Mouse (Mus musculus) right cerebral cortex, adult 2 months (tissue): Measurements from ENCODE around the gene Slc36a3.
A peak's percentile ranks its signal among the peaks of the same experiment; 100 is the strongest.
"Not testable (repeated sequence)": the region's sequence is repeated elsewhere in the genome, so short reads cannot be mapped to it uniquely, and the experiment has no call there.

Experiments used
- DNase-seq, 2 experiments: peaks; one replicate each; pipeline ENCODE4 v3.0.0; 2021 to 2022; ENCODE audit warnings: low spot score in 2 of 2

Gene Slc36a3

DNA sequence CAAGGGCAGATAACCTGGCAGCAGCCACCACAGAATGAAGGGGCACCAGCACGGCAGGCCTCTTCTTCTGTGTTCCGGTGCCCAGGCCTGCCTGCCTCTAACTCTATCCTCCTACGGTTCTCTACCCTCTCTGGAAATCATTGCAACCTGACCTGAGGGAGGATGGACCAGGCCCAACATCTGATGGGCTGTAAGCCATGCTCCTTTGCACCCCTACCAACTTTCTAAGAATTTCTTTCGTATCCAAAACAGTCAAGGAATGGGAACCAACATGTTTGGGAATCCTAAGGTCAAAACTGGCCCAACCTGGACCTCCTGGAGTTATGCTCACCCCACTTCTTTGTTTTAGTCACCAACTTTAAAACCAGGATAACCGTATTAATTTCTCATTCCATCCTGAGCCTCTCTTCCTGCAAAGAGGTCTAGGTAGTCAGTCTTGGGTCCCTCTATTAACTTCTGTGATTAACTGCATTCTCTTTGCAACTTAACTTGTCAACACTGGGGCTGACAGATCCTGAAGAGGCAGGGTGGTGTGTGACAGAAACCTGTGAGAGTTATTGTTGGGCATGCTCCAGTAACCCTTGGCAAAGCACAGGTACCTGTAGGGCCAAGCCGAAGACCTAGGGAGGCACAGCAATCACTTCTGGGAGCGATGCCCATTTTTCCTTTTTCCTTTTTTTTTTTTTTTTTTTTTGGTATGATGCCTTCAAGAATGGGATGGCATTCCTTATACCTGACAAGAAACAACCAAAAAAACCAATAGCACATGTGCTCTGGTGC lies 41.8 kb downstream of the Slc36a3 start:
- DNase-seq = no peak

DNA sequence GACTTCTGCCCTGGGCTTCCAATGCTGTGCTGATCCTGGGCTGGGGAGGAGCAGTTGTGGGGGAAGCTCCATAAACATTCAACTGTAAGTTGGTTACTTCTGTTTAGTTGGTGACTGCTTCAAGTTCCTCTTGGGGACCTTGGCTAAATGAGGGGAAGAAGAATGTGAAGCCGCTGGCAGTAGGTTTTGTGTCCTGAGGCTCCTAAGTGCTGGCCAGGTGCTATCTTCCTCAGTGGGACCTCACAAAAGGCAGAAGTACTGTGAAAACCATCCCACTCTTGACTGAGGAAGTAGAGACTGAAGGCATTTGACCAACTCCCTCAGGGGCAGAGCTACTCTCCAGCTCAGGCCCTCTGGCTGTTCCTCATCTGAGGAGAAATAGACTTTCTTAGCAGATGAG lies 44.9 kb downstream of the Slc36a3 start:
- no peak for DNase-seq

DNA sequence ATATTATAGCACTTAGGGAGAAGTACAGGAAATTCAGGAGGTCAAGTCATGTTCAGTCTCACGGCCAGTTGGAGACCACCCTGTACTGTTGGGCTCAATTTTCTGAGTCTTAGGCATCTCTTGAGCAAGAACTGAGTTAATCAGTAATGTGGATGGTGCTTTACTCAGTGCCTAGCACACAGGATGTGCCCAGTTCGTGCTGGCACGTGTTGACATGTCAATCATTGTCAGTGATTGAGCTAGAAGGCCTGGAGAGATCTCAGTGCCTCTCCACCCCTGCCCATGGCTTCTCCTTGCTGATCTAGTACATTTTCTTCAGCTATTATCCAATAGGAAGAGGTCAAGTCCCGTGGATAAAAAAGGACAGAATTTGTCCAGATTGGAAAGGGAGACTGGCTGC lies 46.1 kb downstream of the Slc36a3 start:
- no peak for DNase-seq

DNA sequence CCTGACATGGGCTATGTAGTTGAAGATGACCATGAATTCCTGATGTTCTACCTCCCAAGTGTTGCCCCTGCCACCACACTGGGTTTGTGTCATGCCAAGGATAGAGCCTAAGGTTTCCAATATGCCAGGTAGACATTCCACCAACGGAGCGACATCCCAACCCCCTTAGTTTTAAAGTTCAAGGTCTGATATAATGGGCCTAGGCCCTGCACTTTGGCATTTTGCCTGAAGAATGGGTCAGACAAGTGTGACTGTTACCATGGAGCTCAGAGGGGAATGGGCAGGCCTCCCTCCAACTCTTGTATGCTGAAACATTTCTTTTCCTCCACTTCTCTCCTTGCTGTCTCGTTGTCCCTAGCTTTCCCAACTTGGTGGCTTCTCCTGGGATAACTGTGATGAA lies 48.3 kb downstream of the Slc36a3 start:
- no peak for DNase-seq

DNA sequence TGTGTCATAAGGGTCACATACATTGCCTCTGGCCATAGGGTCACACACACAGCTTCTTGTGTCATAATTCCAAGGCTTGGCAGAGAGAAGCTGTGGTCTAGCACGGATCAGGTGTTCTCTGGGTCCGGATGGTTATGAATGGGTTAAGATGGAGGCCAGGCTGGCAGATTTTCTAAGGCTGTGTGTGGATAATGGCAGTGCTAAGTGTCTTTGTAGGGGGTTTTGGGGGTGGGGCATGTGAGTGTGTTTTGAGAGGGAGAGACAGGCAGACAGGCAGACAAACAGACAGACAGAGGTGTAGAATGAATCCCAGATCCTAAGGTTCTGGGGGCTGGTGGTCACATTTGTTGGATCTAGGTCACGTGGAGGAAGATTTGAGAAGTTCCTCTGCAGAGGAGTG lies 49.5 kb downstream of the Slc36a3 start:
- DNase-seq = no peak

DNA sequence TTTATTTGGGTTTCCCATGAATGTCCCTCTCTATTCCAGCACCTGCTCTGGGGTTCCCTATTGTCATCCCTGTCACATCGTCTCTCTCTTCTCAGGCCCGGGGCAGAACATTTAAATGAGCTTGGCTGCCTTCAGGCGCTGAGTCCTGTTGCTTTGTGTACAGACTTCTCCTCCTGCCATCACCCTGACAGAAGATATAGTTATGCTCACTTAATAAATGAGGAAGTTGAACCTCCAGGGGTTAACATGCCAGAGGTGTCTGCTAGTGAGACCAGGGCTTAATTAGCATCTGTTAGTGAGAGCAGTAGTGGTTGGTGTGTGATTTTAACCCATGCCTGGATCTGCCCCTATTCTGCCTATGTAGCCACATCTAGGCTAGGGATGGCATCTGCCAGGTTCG lies 51.6 kb downstream of the Slc36a3 start:
- no peak for DNase-seq

DNA sequence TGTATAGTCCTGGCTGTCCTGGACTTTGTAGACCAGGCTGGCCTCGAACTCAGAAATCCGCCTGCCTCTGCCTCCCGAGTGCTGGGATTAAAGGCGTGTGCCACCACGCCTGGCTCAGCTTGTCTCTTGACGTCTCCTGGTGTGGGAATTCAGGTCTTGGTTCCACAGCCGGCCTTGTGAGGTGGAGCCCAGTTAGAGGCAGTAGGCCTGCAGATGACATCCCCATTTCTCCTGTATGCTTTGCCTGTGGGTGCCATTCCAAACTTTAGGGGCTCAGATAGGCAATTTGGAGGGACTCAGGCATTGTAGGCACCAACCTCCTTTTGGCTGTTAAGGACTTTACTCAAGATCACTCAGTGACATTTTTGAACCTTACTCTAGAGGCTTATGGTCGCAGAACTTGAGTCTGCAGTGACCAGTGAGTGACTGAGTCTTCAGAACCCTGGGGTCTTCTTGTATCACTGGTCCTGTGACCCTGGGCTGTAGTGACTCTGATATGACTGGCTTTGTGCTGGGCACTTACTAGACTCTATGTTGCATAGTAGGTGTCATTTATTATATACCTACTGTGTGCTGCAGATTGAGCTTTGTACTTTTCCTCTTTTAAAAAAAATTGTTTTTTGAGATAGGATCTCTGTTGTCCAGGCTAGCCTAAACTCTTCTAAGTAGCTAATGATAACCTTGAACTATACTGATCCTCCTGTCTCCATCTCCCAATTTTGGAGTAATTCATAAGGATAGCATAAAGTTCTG lies 52.3 kb downstream of the Slc36a3 start:
- DNase-seq = no peak

DNA sequence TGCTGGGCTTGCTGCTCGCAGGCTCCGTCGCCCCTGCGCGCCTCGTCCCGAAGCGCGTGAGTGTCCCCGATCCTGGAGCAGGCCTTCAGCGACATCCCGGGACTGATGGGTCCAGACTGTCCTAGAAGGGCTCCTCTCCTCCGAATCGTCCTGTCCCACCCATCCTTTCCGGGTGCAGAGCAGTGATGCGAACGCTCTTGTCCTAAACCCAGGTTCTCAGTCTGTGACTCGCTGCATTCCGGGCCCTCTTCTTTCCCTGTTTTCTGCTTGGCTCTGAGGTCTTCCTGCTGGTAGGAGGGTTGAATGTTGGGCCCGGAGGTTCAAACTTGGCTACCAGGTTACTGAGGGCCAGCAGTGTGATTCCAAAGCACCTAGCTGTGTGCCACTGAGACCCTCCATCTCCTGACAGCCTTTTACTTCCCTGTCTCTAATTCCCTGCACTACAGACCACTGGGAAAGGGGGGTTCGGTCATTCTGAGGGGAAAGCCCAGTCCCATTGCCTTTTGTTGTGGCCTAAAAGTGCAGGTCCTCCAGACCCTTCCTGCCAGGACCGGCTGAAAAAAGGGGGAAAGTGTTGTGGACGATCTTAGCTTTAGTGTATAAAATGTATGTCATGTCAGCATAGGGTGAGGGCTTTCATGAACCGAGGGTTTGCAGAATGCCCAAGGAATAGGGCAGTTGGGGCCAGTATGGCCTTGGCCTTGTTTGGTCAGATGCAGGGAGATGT lies 53.2 kb downstream of the Slc36a3 start:
- DNase-seq = no peak

DNA sequence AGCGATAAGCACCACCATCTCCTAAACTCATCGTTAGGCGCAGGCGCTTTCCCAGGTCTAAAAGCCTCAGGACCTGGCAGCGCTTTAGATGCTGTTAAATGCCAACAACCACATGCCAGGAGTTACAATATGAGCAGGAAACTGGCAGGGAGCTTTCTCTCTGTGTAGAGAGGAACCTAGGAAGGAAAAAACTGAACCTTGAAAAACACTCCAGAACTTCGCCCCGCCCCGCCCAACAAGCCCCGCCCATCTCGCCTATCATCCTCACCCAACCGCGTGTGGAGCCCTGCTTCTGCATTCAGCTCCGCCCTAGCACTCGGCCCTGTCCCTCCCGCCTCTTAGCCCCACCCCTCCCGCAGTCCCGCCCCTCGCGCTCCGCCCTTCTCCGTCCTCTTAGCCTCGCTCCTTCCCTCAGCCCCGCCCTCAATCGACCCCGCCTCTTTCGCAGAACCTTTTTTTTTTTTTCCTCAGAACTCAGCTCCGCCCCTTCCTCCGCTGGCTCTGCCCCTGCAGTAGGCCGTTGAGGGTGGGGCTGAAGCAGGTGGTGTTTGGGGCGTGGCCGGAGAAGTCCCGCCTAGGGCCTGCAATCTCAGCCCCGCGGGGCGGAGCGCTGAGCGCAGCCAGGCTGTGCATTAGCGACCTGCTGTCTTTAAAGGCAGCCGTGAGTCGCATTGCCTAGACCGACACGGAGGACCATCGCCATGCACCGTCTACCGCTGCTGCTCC lies 53.9 kb downstream of the Slc36a3 start, which contains the start of gene Gm2a:
TSS of gene Gm2a (plus strand) at position 653 of the 726 bp plus-strand sequence.
- DNase-seq = peak; percentile 91 to 92

DNA sequence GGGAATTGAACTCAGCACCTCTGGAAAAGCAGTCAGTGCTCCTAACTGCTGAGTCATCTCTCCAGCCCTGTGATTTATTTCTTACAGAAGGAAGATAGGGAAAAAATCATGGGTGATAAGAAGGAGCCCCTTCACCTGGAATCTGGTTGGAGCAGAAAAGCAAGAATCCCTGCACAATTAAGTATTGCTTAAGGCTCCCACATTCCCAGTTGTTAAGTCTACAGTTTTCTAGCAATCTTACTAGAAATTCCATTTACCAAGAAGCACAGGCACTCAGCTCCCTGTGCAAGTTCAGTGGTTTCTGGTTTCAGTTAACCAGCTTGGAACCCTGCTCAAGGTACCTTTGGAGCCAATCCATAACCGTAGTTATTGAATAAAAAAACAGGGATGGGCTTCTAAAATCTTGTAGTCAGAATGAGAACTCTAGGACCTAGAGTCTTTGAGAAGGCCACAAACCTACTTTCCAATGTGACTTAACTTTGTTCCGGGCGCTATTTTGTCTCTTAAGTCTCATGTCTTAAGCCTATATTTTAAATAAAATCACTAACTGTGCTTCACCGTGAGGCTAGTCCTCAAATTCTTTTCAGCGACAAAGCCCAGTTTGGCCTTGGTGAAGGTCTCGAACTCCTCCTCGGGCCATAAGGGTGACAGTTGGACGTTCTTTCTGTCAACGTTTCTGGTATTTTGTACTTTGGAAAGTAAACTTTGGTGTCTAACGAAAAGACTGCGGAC lies 54.6 kb downstream of the Slc36a3 start:
- DNase-seq = no peak

DNA sequence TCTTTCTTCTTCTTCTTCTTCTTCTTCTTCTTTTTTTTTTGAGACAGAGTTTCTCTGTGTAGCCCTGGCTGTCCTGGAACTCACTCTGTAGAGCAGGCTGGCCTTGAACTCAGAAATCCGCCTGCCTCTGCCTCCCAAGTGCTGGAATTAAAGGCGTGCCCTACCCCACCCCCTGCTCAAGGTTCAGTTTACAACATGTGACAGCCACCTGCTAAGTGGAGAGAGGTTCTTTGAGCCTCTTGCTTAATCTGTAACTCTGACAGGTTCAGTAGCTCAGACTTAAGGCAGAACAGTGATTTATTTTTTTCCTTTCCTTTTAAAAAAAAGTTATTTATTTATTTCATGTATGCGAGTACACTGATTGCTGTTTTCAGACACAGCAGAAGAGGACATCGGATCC lies 55.2 kb downstream of the Slc36a3 start:
- not testable (repeated sequence) for DNase-seq

DNA sequence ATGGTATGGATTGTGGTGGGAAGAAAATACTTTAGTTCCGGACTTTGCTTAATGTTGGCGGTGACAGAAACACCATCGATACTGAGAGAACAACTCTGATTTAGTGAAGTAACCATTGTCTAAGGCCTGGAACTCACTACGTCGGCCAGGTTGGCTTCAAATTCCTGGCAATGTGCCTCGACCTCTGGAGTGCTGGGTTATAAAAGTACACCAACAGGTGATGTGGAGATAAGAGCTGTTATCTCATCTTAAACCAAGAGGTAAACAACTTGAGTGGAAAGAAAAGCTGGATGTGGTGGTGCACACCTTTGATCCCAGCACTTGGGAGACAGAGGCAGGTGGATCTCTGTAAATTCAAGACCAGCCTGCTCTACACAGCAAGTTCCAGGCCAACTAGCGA lies 58.4 kb downstream of the Slc36a3 start:
- no peak for DNase-seq

DNA sequence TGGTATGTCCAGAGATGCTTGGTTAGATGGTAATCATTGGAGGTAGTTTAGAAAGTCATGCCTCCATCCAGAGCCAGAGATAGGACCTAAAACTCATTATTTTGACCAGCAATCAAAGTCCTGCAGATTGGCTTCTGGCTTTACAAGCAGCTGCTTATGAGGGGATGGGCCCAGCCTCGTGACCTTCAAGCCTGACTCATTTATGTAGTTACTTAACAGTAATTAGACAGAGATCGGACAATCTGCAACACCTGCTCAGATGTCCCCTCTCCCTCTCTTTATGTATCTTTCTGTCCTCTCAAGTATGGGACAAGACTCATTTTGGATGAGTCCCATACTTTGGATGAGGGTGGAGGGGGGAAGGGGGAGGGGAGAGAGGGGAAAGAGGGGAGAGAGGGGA lies 61.6 kb downstream of the Slc36a3 start:
- no peak for DNase-seq

DNA sequence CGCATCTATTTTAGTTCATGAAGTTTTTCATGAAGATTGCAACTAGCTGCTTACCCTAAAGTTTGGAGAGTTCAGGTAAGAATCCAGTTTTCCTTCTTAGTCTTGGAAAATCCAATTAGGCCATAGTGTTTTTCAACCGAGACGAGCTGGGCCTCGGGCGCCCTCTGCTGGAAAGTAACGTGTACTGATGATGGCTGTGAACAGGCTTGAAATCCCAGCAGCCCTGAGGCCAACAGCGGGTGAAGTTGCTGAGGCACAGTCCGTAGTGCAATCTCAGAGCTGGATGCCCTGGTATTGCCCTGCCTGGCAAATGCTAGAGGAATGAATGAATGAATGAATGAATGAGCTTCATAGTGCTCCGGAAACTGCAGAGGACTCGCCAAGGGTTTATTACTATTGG lies 64.5 kb downstream of the Slc36a3 start:
- DNase-seq = peak; percentile 73 to 79

DNA sequence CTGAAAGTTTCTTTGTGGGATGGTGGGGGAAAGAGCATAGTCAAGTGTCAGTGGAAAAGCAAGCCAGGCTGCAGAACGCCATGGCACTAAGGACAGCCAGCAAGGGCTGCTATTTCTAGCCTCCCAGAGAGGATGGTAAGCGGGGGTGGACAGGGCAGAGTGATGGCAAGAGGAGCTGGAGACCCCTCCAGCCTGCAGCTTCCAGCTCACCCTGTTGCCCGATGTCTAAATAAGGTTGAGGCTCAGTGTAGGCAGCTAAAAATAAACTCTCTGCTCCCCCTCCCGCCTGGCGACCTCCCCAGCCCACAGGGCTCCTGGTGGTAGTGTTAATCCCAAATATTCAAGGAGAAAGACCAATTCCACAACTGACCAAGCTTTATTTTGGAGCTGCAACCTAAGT lies 66.1 kb downstream of the Slc36a3 start:
- DNase-seq = no peak

DNA sequence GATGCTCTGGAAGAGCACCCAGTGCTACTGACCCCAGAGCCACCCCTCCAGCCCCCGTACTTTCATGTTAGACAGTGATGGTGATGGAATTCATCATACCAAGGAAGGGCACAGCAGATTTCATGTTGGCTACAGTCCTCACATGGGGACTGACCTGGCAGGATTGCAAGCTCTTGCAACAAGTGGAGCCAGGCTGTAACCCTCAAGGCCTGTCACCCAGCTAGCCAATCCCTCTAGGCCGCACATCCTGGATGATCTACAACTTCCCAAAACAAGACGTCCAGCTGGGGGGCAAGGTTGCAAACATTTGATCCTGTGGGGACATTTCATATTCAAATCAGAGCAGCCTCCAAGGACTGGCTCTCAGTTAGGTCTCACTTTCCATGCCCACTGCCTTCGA lies 66.9 kb downstream of the Slc36a3 start:
- no peak for DNase-seq

DNA sequence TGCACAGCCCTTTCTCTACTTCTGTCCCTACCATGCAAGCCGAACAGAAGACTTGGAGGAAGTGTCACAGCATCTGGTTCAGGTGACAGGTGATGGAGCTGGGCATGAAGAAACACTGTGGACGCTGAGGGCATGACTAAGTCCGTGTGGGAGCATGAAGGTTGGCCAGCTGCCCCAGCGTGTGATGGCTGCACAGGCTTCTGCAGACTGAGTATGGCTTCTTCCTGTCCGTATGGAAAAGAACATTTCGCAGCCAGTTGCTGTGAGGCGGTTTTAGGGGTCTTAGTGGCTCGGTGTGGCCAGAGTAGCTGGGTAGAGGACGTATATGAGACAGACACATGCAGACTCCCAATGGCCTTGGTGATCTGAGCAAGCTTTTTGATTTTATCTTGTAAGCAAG lies 70.3 kb downstream of the Slc36a3 start:
- no peak for DNase-seq

DNA sequence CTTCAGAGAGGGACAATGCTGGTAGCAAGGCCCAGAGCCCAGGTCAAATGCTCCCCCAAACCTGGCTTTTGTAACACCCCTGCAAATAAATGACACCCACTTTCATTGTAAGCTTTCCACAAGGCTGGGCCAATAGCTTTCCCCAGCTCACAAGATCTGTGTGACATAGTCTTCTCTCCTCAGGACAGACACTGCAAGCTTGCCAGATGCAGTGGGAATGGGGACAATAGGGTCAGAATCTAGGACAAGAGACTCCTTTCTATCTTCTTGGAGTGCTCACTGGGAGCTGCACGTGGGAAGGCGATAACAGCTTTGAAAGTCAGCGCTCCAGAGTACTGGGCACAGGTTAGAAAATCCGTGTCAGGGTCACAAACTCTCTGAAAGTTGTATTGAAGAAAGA lies 72.3 kb downstream of the Slc36a3 start:
- no peak for DNase-seq

DNA sequence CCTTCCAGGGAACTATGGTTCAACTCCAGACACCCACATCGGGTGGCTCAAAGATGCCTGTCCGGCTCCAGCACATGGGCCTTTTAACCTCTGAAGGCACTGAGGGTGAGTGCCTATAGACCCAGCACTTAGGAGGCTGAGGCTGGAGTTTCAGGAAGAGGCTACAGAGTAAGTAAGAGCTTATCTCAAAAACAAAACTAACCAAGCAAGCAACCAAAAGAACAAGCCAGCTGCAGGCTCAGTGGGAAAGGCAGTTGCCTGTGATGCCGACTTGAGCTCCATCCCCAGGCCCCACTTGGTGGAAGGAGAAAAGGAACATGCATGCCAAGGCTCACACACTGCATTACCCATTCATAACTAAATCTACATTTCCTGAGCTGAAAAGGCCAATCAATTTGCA lies 73.0 kb downstream of the Slc36a3 start:
- no peak for DNase-seq

DNA sequence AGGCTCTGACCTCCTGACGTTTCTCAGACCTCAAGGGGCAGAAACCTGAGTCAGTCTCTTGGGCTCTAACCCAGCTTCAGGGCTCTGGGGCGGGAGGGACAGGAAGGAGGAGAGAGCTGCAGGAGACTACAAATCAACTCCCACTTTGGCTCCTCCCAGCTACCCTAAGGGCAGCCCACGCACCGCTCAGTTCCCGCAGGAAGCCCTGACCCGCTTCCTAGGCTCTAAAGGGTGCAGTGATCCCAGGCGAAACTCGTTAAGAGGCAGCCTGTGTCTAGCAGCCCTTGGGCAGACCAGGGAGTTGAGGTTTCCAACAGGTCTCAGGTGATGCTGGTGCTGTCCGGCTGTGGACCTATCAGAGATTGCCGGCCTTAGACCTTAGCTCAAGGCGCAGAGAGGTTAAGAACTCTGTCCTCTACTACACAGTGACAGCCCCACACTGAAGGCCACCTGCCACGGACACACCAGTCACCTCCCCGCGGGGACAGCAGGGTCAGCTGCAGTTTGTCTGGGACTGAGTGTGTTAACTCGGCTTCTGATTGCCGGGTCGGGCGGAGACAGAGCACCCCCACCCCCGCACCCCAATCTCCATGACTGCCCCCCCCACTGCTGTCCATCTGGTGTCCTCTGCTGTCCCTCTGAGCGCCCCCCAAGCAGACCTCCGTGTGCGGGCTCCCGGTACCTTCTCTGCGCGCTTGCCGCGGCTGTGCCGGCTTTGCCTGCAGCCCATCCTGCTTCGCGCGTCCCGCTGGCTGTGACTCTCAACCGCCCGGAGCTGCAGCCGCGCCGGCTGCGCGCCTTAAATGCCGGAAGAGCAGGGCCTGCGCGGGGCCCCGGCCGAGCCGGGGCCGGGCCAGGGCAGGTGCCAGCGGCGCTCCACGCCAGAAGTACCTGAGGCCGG lies 73.9 kb downstream of the Slc36a3 start, which contains the start of gene Ccdc69:
TSS of gene Ccdc69 (minus strand) at position 801 of the 901 bp plus-strand sequence.
- DNase-seq = peak; percentile 17 to 26
